ENCODE assay signal across 26 mouse cellular contexts in genomic region chr16:41747874-41748273, GRCm38 (mm10).
DNase-seq lines count a peak whose midpoint lies in the region; ATAC-seq and TF ChIP-seq lines count a peak whose summit lies in the region.
"Had no signal": no experiment of that assay in that cellular context is flagged by ENCODE, and none has a peak within 500 bp of the region (broad histone marks: within the 10 kb centered on the region; RNA-seq: fewer than 3 reads in every experiment).

No protein-coding gene starts in this region.

- no peak overlapping the region for H3K27ac ChIP-seq in forebrain, embryonic 12.5 days
- no peak overlapping the region for H3K27ac ChIP-seq in forebrain, postnatal 0 days (ENCODE audit: low read depth, low read length)
- no peak overlapping the region for H3K27ac ChIP-seq in neural tube, embryonic 12.5 days
- no peak overlapping the region for H3K27ac ChIP-seq in neural tube, embryonic 15.5 days (replicated peaks)
- H3K27ac ChIP-seq: embryonic facial prominence, embryonic 10.5 days; embryonic facial prominence, embryonic 13.5 days; forebrain, embryonic 10.5 days; hindbrain, embryonic 14.5 days; hindbrain, postnatal 0 days had no signal

- DNase-seq in forebrain, postnatal 0 days, result no peak
- DNase-seq in brain, embryonic 14.5 days (ENCODE audit: low read depth), result peak; percentile 40
- peak; percentile 45 for DNase-seq in retina, postnatal 1 day
- no peak for DNase-seq in urinary bladder, postnatal 25 days (ENCODE audit: low spot score)
- DNase-seq: adrenal gland, adult 8-10 months; adrenal gland, postnatal 25 days; cerebellum, adult 18-20 months; cerebellum, postnatal 10 days; cerebellum, postnatal 36 days; embryo, embryonic 11 days; gastrocnemius, postnatal 14 days; heart, adult 11 months; kidney, adult 18-20 months had no signal

- no peak overlapping the region for H3K4me2 ChIP-seq in forebrain, embryonic 12.5 days
- no peak overlapping the region for H3K4me2 ChIP-seq in forebrain, postnatal 0 days (ENCODE audit: low read depth)
- no peak overlapping the region for H3K4me2 ChIP-seq in neural tube, embryonic 12.5 days (replicated peaks)
- H3K4me2 ChIP-seq in neural tube, embryonic 15.5 days, result no peak overlapping the region
- H3K4me2 ChIP-seq: embryonic facial prominence, embryonic 13.5 days; heart, embryonic 11.5 days; hindbrain, embryonic 14.5 days had no signal

- WGBS in forebrain, embryonic 12.5 days, result 73% methylated on average over 2 of the region's 2 CpGs
- WGBS in forebrain, postnatal 0 days, result 39% methylated on average over 2 of the region's 2 CpGs
- WGBS in neural tube, embryonic 12.5 days, result 82% methylated on average over 2 of the region's 2 CpGs
- 41% methylated on average over 2 of the region's 2 CpGs for WGBS in neural tube, embryonic 15.5 days

- no peak overlapping the region for H3K4me3 ChIP-seq in forebrain, embryonic 12.5 days (replicated peaks)
- no peak overlapping the region for H3K4me3 ChIP-seq in forebrain, postnatal 0 days (ENCODE audit: low read depth, low read length)
- H3K4me3 ChIP-seq in neural tube, embryonic 12.5 days, result no peak overlapping the region
- no peak overlapping the region for H3K4me3 ChIP-seq in neural tube, embryonic 15.5 days (replicated peaks)
- H3K4me3 ChIP-seq: embryonic facial prominence, embryonic 10.5 days; embryonic facial prominence, embryonic 13.5 days; forebrain, embryonic 10.5 days had no signal

- no peaks in the 10 kb centered on the region for H3K36me3 ChIP-seq in forebrain, embryonic 12.5 days (replicated peaks)
- no peaks in the 10 kb centered on the region for H3K36me3 ChIP-seq in forebrain, postnatal 0 days (ENCODE audit: insufficient read depth)
- no peaks in the 10 kb centered on the region for H3K36me3 ChIP-seq in neural tube, embryonic 12.5 days
- H3K36me3 ChIP-seq in neural tube, embryonic 15.5 days, result no peaks in the 10 kb centered on the region
- H3K36me3 ChIP-seq: embryonic facial prominence, embryonic 10.5 days; embryonic facial prominence, embryonic 13.5 days; forebrain, embryonic 10.5 days had no signal

- ATAC-seq in forebrain, embryonic 12.5 days (ENCODE audit: low FRiP score), result peak; percentile 46; the same call in 1 of the 2 replicates
- no peak for ATAC-seq in forebrain, postnatal 0 days
- ATAC-seq in neural tube, embryonic 12.5 days (ENCODE audit: low FRiP score, low read depth), result peak; percentile 21; the same call in 1 of the 2 replicates
- no peak for ATAC-seq in neural tube, embryonic 15.5 days (ENCODE audit: low FRiP score)
- ATAC-seq: activated CD4-positive, CD25-positive, alpha-beta regulatory T cell, adult 4 months; CD4-positive, CD25-positive, alpha-beta regulatory T cell, adult 4 months; hindbrain, postnatal 0 days; inflammation-experienced regulatory T-cells, adult 6 months; intestine, embryonic 16.5 days had no signal

- H3K27me3 ChIP-seq in forebrain, embryonic 12.5 days, result no peaks in the 10 kb centered on the region
- H3K27me3 ChIP-seq in forebrain, postnatal 0 days (ENCODE audit: insufficient read depth, low read length), result no peaks in the 10 kb centered on the region
- no peaks in the 10 kb centered on the region for H3K27me3 ChIP-seq in neural tube, embryonic 12.5 days (replicated peaks)
- H3K27me3 ChIP-seq in neural tube, embryonic 15.5 days (replicated peaks), result no peaks in the 10 kb centered on the region
- H3K27me3 ChIP-seq: embryonic facial prominence, embryonic 13.5 days had no signal

- no peaks in the 10 kb centered on the region; the same call in 1 of the 2 replicates for H3K4me1 ChIP-seq in forebrain, embryonic 12.5 days
- H3K4me1 ChIP-seq in forebrain, postnatal 0 days (ENCODE audit: insufficient read depth), result peaks cover 4% of the 10 kb centered on the region; the same call in 1 of the 2 replicates
- H3K4me1 ChIP-seq in neural tube, embryonic 12.5 days, result no peaks in the 10 kb centered on the region
- H3K4me1 ChIP-seq in neural tube, embryonic 15.5 days, result no peaks in the 10 kb centered on the region
- H3K4me1 ChIP-seq: embryonic facial prominence, embryonic 10.5 days; embryonic facial prominence, embryonic 13.5 days had no signal

- no peak for TF ChIP-seq POLR2A in brain, embryonic 14.5 days (IDR thresholded peaks at IDR 0.05; ENCODE audit: borderline replicate concordance, extremely low read depth, insufficient read depth, insufficient read length, poor library complexity, severe bottlenecking)

- H3K9ac ChIP-seq in forebrain, embryonic 12.5 days, result no peak overlapping the region
- H3K9ac ChIP-seq in forebrain, postnatal 0 days, result no peak overlapping the region
- H3K9ac ChIP-seq in neural tube, embryonic 12.5 days, result no peak overlapping the region
- H3K9ac ChIP-seq in neural tube, embryonic 15.5 days (replicated peaks), result no peak overlapping the region
- H3K9ac ChIP-seq: embryonic facial prominence, embryonic 13.5 days; hindbrain, embryonic 14.5 days had no signal

- no peak for TF ChIP-seq CTCF in forebrain, postnatal 0 days (IDR thresholded peaks at IDR 0.05; ENCODE audit: low read depth)
- no peak for TF ChIP-seq CTCF in brain, embryonic 14.5 days (IDR thresholded peaks at IDR 0.05; ENCODE audit: borderline replicate concordance, extremely low read depth, insufficient read depth, insufficient read length)

- no peaks in the 10 kb centered on the region for H3K9me3 ChIP-seq in forebrain, embryonic 12.5 days
- H3K9me3 ChIP-seq in forebrain, postnatal 0 days (ENCODE audit: low read length), result no peaks in the 10 kb centered on the region
- H3K9me3 ChIP-seq in neural tube, embryonic 12.5 days, result no peaks in the 10 kb centered on the region
- H3K9me3 ChIP-seq in neural tube, embryonic 15.5 days (replicated peaks), result no peaks in the 10 kb centered on the region
- H3K9me3 ChIP-seq: embryonic facial prominence, embryonic 10.5 days; embryonic facial prominence, embryonic 13.5 days; forebrain, embryonic 10.5 days had no signal

Comparison
In these comparisons a context has a peak if more than half of its experiments do, and no peak if none do; other contexts are left out.
1. ATAC-seq: peak in forebrain, embryonic 12.5 days (single experiment) and neural tube, embryonic 12.5 days (single experiment); none in forebrain, postnatal 0 days (single experiment) and neural tube, embryonic 15.5 days (single experiment).
2. DNase-seq: peak in brain, embryonic 14.5 days (single experiment) and retina, postnatal 1 day (single experiment); none in forebrain, postnatal 0 days (single experiment) and urinary bladder, postnatal 25 days (single experiment).